Mouse (Mus musculus) granulocyte monocyte progenitor cell, adult 5-6 weeks (primary cell): Measurements from ENCODE around the gene Krtap15. TPM values are rescaled to one million over a fixed set of nuclear protein-coding genes. Genes with fewer than 3 reads are reported as not detected.

Experiments used
- ATAC-seq: replicated peaks from 2 replicates; pipeline ENCODE4 v1.8.0; 2016; ENCODE audit warnings: mild to moderate bottlenecking, moderate TSS enrichment, inconsistent platforms; ENCODE audit not compliant: poor library complexity, severe bottlenecking
- total RNA-seq, 2 experiments: library from RNA; stranded (forward) in 1 of 2; stranded (reverse) in 1 of 2; fragments of 200-712, 200-1000 nt in 1 of 2; fragments of >200 nt in 1 of 2; fragmentation: Nextera tagmentation in 1 of 2; gene quantifications; 2 replicates each; pipeline ENCODE4 v1.2.3; 2014 to 2017

The Krtap15 gene
- total RNA-seq (2014; fragmentation: Nextera tagmentation) (not detected in 2 replicates), total RNA-seq (2017) (not detected in 2 replicates)

DNA sequence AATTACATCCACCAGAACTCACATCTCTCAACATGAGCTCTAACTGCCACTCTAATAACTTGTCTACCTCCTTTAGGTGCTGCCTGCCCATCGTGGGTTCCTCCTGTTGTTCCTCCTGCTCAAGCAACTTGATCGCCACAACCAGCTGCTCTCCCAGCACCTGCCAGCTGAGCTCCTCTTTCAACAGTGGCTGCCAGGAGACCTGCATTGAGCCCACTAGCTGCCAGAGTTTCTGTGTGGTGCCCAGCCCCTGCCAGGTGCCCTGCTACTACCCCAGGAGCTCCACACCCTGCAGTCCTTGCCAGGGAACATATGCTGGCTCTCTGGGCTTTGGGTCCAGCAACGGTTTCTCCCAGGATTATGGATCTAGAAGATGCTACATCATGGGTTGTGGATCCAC, at the start of gene Krtap15:
Gene Krtap15, plus strand, starts transcription at position 150 of the 400 bp plus-strand sequence.
- no peak for ATAC-seq

DNA sequence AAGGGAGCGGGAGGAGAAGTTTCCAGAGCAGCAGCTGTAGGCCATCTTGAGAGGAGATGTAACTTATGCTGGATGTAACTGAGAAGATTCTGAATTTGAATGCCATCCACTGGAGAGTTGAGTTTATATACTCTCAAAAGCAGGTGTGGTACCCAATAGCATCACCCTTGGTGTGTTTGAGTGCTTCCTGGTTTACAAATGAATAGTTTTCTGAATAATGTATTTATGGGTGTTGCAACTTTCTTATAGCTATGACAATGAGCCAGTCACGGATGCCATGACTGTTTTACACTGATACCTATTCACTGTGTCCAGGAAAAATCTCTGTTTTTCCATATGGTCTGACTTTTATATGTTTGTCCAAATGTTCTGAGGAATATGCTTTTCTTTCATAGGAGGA, 45.9 kb upstream of the Krtap15 start, which contains the start of gene 2310057N15Rik:
Gene 2310057N15Rik, minus strand, starts transcription at position 101 of the 400 bp plus-strand sequence.
- ATAC-seq = no peak

DNA sequence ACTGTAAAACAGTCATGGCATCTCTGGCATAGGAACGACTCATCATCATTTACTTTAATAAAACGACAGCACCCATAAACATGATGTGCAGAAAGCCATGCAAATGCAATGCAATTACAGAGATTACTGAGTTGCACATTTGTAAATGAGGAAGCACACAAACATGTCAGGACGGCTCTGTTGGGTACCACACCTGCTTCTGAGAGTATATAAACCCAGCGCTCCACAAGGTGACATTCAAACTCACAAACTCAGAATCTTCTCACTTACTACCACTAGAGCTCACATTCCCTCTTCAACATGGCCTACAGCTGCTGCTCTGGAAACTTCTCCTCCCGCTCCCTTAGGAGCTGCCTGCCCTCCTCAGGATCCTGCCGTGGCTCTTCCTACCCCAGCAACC, 42.4 kb upstream of the Krtap15 start, which contains the start of gene Gm5965:
Gene Gm5965, plus strand, starts transcription at position 301 of the 400 bp plus-strand sequence.
- ATAC-seq = no peak

DNA sequence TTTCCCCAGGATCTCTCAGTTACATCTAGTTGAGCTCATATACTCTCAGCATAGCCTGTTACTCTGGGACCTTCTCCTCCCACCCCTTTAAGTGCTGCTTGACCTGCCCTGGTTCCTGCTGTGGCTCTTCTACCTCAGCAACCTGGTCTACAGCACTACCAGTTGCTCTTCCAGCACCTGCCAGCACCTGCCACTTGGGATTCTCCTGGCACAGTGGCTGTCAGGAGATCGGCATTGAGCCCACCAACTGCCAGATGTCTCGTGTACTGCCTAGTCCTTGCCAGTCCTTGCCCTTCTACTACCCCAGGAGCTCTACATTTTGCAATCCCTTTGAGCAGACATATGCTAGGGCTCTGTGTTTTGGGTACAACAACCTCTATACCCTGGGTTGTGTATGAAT, 33.2 kb upstream of the Krtap15 start:
- ATAC-seq = no peak

DNA sequence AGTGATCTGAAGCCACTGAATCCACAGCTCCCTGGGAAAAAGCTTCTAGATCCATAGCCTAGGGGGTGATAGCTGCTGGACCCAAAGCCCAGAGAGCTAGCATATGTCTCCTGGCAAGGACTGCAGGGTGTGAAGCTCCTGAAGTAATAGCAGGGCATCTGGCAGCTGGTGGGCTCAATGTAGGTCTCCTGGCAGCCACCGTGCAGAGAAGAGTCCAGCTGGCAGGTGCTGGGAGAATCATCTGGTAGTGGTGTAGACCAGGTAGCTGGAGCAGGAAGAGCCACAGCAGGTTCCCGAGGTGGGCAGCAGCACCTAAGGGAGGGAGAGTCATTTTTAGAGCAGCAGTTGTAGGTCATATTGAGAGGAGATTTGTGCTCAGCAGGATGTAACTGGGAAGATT, 8.2 kb upstream of the Krtap15 start, which contains the start of gene Gm20741:
Gene Gm20741, minus strand, starts transcription at position 394 of the 400 bp plus-strand sequence.
- no peak for ATAC-seq

DNA sequence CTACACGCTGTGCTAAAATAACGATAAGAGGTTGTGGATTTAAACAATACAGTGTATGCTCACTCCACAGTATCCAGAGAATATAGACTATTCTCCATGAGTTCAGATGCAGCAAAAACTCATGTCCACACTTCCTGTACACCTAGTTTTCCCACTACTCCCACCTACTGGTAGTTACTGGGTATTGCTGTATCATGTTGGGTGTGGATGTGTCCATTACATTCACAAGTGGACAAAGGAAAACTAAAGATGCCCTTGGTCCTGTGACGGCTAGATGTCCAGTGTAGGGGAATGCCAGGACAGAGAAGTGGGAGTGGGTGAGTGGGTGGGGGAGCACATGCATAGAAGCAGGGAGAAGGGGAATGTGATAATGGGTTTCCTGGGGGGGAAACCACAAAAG, 3.7 kb downstream of the Krtap15 start:
- ATAC-seq = no peak

DNA sequence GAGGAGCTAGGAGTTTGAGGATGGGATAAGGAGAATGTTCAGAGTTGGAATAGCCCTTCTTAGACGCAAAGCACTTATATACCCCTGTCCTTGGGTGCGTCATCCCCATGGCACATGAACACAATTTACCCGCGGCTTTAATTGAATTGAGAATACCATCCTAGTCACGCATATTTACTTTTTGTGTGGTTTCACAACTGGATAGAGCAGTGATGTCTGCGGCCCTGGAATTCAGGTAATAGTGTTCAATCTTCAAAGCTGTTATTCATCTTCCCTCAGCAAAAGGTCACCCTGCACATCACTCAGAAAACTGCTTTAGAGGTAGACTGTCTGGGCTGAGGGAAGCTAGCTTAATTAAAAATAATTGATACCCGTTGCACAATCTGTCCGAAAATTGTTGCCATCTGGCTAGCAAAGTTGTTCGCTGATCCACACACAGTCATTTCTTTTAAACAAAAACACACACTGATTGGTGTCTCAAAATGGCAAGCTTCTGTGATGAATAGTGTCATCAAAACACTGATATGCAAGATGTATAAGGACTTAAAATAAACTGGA, 6.2 kb downstream of the Krtap15 start, which contains the start of gene Krtap14:
Gene Krtap14, minus strand, starts transcription at position 51 of the 558 bp plus-strand sequence.
- ATAC-seq = no peak

DNA sequence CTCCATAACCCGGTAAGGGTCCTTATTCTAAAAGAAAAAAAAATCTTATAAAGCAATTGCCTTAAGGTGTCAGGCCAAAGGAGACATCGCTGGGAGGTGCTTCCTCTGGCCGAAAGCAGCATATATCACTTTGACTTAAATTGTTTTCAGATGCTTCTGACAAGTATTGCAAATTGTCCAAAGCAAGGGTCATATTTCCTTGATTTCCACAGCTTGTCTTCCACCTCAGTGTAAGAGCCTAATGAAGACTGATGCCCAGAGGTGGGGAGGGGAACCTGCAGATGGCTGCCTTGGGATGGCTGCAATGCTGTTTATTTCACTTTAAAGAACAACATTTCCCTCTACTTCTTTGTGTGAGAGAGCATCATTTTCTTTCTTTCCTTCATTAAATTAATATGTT, 7.0 kb downstream of the Krtap15 start:
- no peak for ATAC-seq

DNA sequence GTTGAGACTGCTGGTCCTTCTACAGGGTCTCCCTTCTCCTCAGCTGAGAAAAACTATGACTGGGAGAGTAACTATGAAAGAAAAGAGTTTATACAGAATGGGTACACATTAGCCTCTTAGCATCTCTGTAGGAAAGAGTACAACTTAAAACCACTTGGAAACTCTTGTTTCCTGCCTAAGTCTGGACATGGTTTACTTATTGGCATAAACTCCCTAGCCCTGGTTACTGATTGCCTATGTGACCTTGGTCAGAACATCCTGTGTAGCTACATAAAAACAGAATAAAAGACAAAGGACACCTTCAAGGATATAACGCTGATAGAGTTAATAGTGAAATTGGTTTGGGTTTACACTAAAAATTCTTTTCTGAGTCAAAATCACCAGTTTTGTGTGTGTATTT, 27.3 kb downstream of the Krtap15 start:
- ATAC-seq = no peak

DNA sequence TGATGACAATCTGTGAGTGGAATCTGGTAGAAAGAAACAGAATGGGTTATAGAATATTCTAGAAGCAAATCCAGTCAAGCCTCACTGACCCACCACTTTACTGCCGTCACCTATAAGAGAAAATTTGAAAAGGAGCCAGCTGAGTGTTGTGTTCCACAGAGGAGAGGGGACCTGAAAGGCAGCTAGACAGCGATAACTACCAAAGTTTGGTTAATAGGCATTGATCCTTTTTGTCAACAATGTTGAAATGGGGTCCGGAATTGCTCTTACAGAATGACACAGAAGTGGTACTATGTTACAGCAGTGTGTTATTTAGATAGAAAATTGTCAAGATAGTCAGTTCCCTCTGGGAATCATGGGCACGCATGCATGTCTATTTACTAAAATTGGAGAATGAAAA, 28.5 kb downstream of the Krtap15 start:
- no peak for ATAC-seq

DNA sequence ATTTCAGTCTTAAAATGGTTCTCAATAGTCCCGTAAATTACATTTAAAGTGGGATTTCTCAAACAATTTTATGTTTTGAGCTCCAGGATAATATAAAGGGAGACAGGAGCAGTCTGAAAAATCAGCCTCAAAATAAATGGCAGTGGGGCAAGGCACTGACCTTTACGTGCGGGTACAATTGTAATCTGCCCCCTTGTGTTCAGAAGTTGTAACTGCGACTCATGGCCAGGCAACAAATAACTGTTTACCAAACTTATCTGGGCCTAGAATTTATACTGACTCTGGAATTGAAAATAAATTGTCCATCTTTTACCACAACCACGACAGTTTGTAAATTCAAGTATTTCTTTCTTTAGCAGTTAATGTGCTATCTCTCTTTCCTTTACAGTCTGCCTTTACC, 31.4 kb downstream of the Krtap15 start:
- peak; percentile 50; the same call in 1 of the 2 replicates for ATAC-seq

DNA sequence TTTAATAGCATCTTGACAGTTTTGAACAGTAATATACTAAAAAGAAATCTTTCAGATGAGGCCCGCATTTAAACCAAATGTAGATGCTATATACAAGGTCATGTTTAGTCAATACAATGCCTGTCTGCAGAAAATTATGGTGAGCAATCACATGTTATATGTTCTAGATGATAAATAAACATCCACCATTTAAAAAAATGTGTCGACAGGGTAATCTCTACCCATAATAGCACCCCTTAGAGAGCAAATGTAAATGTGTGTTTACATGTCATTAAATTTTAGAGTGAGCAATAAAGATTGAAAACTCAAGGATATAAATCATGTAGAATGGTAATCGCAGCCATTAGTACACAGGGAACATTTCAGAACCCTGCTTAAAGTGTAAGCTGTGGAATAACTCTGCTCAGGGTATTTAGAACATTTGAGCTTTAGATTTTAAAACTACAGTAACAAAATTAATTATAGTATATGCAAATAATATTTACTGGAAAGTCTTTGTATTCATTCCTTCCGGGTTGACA, 44.9 kb downstream of the Krtap15 start:
- ATAC-seq = no peak

DNA sequence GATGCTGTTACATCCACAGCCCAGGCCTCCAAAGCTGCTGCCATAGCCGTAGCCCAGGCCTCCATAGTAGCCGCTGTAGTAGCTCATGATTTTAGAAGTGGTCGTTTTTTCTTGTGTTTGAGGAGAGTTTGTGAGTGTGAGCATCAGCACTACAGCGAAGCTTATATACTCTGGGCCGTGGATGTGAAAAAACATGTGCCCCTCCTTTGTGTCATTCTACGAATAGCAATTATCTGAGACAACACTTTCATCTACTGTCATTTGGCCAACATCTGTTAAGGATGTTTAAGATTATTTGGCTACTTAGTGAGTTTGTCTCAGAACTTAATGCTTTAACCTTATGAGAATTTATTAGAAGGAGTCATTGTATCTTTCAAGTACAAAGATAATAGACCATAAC, 49.3 kb downstream of the Krtap15 start, which contains the start of gene Krtap19-1:
Gene Krtap19-1, minus strand, starts transcription at position 101 of the 400 bp plus-strand sequence.
- no peak for ATAC-seq

DNA sequence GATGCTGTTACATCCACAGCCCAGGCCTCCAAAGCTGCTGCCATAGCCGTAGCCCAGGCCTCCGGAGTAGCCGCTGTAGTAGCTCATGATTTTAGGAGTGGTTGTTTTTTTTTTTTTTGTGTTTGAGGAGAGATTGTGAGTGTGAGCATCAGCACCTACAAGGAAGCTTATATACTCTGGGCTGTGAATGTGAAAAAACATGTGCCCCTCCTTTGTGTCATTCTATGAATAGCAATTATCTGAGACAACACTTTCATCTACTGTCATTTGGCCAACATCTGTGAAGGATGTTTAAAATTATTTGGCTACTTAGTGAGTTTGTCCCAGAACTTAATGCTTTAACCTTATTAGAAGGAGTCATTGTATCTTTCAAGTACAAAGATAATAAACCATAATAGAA, 54.2 kb downstream of the Krtap15 start, which contains the start of gene Krtap19-2:
Gene Krtap19-2, minus strand, starts transcription at position 101 of the 400 bp plus-strand sequence.
- ATAC-seq = no peak

DNA sequence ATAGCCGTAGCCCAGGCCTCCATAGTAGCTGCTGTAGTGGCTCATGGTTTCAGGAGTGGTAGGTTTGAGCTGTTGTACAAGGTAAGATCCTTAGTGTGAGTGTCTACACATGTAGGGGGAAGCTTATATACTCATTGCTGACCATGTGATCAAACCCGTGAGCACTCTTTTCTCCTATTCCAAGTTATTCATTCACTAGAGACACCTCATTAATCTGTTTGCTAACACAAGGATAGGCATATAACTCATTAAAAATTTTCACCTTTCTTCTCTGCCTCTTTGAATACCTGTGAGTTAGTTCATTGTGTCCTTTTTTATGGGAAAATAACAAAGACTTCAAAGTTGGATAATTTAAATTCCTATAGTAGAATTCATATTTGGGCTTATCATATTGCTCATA, 57.9 kb downstream of the Krtap15 start, which contains the start of gene Krtap19-3:
Gene Krtap19-3, minus strand, starts transcription at position 101 of the 400 bp plus-strand sequence.
- ATAC-seq = no peak

Other genes with a start within 250 kb of the Krtap15 start
- not detected in 2 replicates for gene Krtap24-1, start 207.9 kb upstream of the Krtap15 start, total RNA-seq (2014; fragmentation: Nextera tagmentation)
- not detected in 2 replicates for gene Krtap24-1, start 207.9 kb upstream of the Krtap15 start, total RNA-seq (2017)
- not detected in 2 replicates for gene 2310079G19Rik, start 192.5 kb upstream of the Krtap15 start, total RNA-seq (2014; fragmentation: Nextera tagmentation)
- not detected in 2 replicates for gene 2310079G19Rik, start 192.5 kb upstream of the Krtap15 start, total RNA-seq (2017)
- gene Krtap26-1, start 172.4 kb upstream of the Krtap15 start, total RNA-seq (2014; fragmentation: Nextera tagmentation) = not detected in 2 replicates
- not detected in 2 replicates for gene Krtap26-1, start 172.4 kb upstream of the Krtap15 start, total RNA-seq (2017)
- not detected in 2 replicates for gene Krtap27-1, start 148.5 kb upstream of the Krtap15 start, total RNA-seq (2014; fragmentation: Nextera tagmentation)
- gene Krtap27-1, start 148.5 kb upstream of the Krtap15 start, total RNA-seq (2017) = not detected in 2 replicates
- gene 2310061N02Rik, start 112.3 kb upstream of the Krtap15 start, total RNA-seq (2014; fragmentation: Nextera tagmentation) = not detected in 2 replicates
- gene 2310061N02Rik, start 112.3 kb upstream of the Krtap15 start, total RNA-seq (2017) = not detected in 2 replicates
- gene Krtap13-1, start 91.4 kb upstream of the Krtap15 start, total RNA-seq (2014; fragmentation: Nextera tagmentation) = not detected in 2 replicates
- not detected in 2 replicates for gene Krtap13-1, start 91.4 kb upstream of the Krtap15 start, total RNA-seq (2017)
- not detected in 2 replicates for gene Krtap13, start 68.6 kb upstream of the Krtap15 start, total RNA-seq (2014; fragmentation: Nextera tagmentation)
- not detected in 2 replicates for gene Krtap13, start 68.6 kb upstream of the Krtap15 start, total RNA-seq (2017)
- not detected in 2 replicates for gene 2310034C09Rik, start 61.4 kb upstream of the Krtap15 start, total RNA-seq (2014; fragmentation: Nextera tagmentation)
- gene 2310034C09Rik, start 61.4 kb upstream of the Krtap15 start, total RNA-seq (2017) = not detected in 2 replicates
- not detected in 2 replicates for gene 2310057N15Rik, start 46.0 kb upstream of the Krtap15 start, total RNA-seq (2014; fragmentation: Nextera tagmentation)
- gene 2310057N15Rik, start 46.0 kb upstream of the Krtap15 start, total RNA-seq (2017) = not detected in 2 replicates
- gene Gm5965, start 42.3 kb upstream of the Krtap15 start, total RNA-seq (2014; fragmentation: Nextera tagmentation) = not detected in 2 replicates
- gene Gm5965, start 42.3 kb upstream of the Krtap15 start, total RNA-seq (2017) = not detected in 2 replicates
- gene Gm20741, start 8.0 kb upstream of the Krtap15 start, total RNA-seq (2014; fragmentation: Nextera tagmentation) = not detected in 2 replicates
- gene Gm20741, start 8.0 kb upstream of the Krtap15 start, total RNA-seq (2017) = not detected in 2 replicates
- not detected in 2 replicates for gene Krtap14, start 5.9 kb downstream of the Krtap15 start, total RNA-seq (2014; fragmentation: Nextera tagmentation)
- gene Krtap14, start 5.9 kb downstream of the Krtap15 start, total RNA-seq (2017) = not detected in 2 replicates
- not detected in 2 replicates for gene Krtap19-1, start 49.2 kb downstream of the Krtap15 start, total RNA-seq (2014; fragmentation: Nextera tagmentation)
- gene Krtap19-1, start 49.2 kb downstream of the Krtap15 start, total RNA-seq (2017) = not detected in 2 replicates
- gene Krtap19-2, start 54.1 kb downstream of the Krtap15 start, total RNA-seq (2014; fragmentation: Nextera tagmentation) = not detected in 2 replicates
- not detected in 2 replicates for gene Krtap19-2, start 54.1 kb downstream of the Krtap15 start, total RNA-seq (2017)
- not detected in 2 replicates for gene Krtap19-3, start 57.8 kb downstream of the Krtap15 start, total RNA-seq (2014; fragmentation: Nextera tagmentation)
- not detected in 2 replicates for gene Krtap19-3, start 57.8 kb downstream of the Krtap15 start, total RNA-seq (2017)
- not detected in 2 replicates for gene Krtap19-4, start 64.9 kb downstream of the Krtap15 start, total RNA-seq (2014; fragmentation: Nextera tagmentation)
- gene Krtap19-4, start 64.9 kb downstream of the Krtap15 start, total RNA-seq (2017) = not detected in 2 replicates
- gene Krtap19-5, start 76.2 kb downstream of the Krtap15 start, total RNA-seq (2014; fragmentation: Nextera tagmentation) = not detected in 2 replicates
- gene Krtap19-5, start 76.2 kb downstream of the Krtap15 start, total RNA-seq (2017) = not detected in 2 replicates
- gene Krtap19-9b, start 112.0 kb downstream of the Krtap15 start, total RNA-seq (2014; fragmentation: Nextera tagmentation) = not detected in 2 replicates
- gene Krtap19-9b, start 112.0 kb downstream of the Krtap15 start, total RNA-seq (2017) = not detected in 2 replicates
- not detected in 2 replicates for gene Krtap16-3, start 142.7 kb downstream of the Krtap15 start, total RNA-seq (2014; fragmentation: Nextera tagmentation)
- not detected in 2 replicates for gene Krtap16-3, start 142.7 kb downstream of the Krtap15 start, total RNA-seq (2017)
- not detected in 2 replicates for gene Krtap22-2, start 190.5 kb downstream of the Krtap15 start, total RNA-seq (2014; fragmentation: Nextera tagmentation)
- gene Krtap22-2, start 190.5 kb downstream of the Krtap15 start, total RNA-seq (2017) = not detected in 2 replicates
- gene Gm10229, start 195.1 kb downstream of the Krtap15 start, total RNA-seq (2014; fragmentation: Nextera tagmentation) = not detected in 2 replicates
- gene Gm10229, start 195.1 kb downstream of the Krtap15 start, total RNA-seq (2017) = not detected in 2 replicates
- gene Krtap6-1, start 211.5 kb downstream of the Krtap15 start, total RNA-seq (2014; fragmentation: Nextera tagmentation) = not detected in 2 replicates
- gene Krtap6-1, start 211.5 kb downstream of the Krtap15 start, total RNA-seq (2017) = not detected in 2 replicates
- not detected in 2 replicates for gene Gm10228, start 221.3 kb downstream of the Krtap15 start, total RNA-seq (2014; fragmentation: Nextera tagmentation)
- not detected in 2 replicates for gene Gm10228, start 221.3 kb downstream of the Krtap15 start, total RNA-seq (2017)
- not detected in 2 replicates for gene Krtap6-5, start 227.7 kb downstream of the Krtap15 start, total RNA-seq (2014; fragmentation: Nextera tagmentation)
- gene Krtap6-5, start 227.7 kb downstream of the Krtap15 start, total RNA-seq (2017) = not detected in 2 replicates
- gene 1110025L11Rik, start 243.8 kb downstream of the Krtap15 start, total RNA-seq (2014; fragmentation: Nextera tagmentation) = not detected in 2 replicates
- not detected in 2 replicates for gene 1110025L11Rik, start 243.8 kb downstream of the Krtap15 start, total RNA-seq (2017)